Mouse (Mus musculus): Measurements from ENCODE around the gene Hykk.

DNA sequence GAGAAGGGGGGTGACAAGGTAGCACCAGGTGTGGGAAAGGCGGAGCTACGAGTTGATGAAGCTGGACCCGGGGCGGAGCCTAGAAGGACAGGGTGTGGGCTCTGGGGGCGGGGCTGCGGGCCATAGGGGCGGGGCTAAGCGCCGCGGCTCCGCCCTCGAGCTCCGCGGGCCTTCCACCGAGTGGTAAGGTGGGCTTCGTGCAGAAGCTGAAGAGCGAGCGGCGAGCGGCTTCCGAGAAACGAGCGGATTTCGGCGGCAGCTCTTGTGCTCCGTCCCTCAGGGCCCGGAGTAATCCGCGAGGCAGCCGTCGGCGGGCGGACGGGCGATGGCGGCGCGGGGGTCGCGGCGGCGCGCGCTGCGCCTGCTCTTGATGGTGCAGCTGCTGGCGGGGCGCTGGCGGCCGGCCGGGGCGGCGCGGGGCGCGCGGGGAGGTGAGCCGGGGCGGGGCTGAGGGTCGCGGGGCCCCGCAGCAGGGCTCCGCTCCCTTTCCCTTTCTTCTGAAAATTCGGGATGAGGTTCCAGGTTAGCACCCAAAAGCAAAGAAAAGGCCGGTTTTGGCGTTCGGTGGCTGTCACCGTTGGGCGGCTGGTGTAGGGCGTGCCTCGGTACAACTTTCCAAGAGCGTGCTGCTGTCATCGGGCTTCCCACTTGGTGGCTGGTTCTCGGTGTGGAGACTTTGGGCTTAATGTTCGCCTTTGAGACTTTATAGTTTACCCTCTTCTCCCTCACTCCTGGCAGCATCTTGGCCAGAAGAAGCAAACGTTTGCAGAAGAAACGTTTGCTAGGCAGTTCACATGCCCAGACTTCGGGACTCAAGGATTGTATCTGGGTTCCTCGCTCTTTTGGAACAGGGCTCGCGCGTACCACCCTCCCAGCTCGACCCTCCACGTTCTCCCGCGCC is 64.5 kb downstream of the Hykk start:
- TF ChIP-seq GATA1 (IDR thresholded peaks at IDR 0.05; ENCODE audit: low read length) (no peak), TAL1 (IDR thresholded peaks at IDR 0.05; ENCODE audit: low read length) (no peak)
